Mouse (Mus musculus): ENCODE data around the gene Wwc1. TPM values are rescaled to one million over a fixed set of nuclear protein-coding genes. Genes with fewer than 3 reads are reported as not detected.

Wwc1 gene
- polyA plus RNA-seq, 1 experiment from 2014 or later: 4.9 TPM

DNA sequence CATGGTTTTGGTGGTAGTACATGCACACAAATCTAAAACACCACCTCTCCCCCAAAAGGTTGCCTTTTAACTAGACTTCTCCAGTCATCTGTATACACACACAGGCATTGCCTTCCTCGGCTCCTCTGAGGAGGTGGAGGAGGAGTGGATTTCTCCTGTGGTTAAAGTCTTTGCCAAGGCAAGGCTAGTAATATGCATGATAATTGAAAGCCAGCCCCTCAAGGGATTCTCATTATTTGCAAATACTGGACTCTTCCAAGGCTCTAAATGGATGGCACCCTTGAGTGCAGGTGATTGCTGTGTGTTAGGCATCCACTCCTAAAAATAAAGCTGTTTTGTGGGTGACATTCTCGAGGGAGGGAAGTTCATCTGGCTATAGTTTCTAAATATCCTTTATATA is 191.9 kb downstream of the Wwc1 start:
- 70% methylated on average over 2 of the region's 2 CpGs for WGBS
- Histone ChIP-seq H3K4me1 (no peaks in the 10 kb centered on the region), H3K9me3 (no peaks in the 10 kb centered on the region), H3K27me3 (ENCODE audit: poor library complexity, severe bottlenecking) (no peaks in the 10 kb centered on the region), H3K4me3 (no peak overlapping the region), H3K36me3 (replicated peaks) (peaks cover 81% of the 10 kb centered on the region), H3K27ac (no peak overlapping the region)
- no peak for DNase-seq (ENCODE audit: extremely low spot score, low spot score)

Other genes starting within 250 kb of the Wwc1 start
- 12.0 and 13.4 TPM in 2 replicates for gene Pank3, start 211.0 kb downstream of the Wwc1 start, polyA plus RNA-seq (2016; fragmentation: Nextera tagmentation; extraction: Ambion mirVana)
- 0.12 and 0.14 TPM in 2 replicates for gene Fbll1, start 181.6 kb downstream of the Wwc1 start, polyA plus RNA-seq (2016; fragmentation: Nextera tagmentation; extraction: Ambion mirVana)
- 118 and 123 TPM in 2 replicates for gene Rars, start 146.0 kb downstream of the Wwc1 start, polyA plus RNA-seq (2016; fragmentation: Nextera tagmentation; extraction: Ambion mirVana)